Mouse (Mus musculus) forebrain, embryonic 15.5 days (tissue): Measurements from ENCODE around the gene Sema4f. TPM values are rescaled to one million over a fixed set of nuclear protein-coding genes. Genes with fewer than 3 reads are reported as not detected.

Source experiments
- ATAC-seq: fragments of 200-750 bp; cut with Nextera tagmentation; replicated peaks from 2 replicates; pipeline ENCODE4 v1.8.0; 2017; ENCODE audit warnings: mild to moderate bottlenecking, moderate TSS enrichment, moderate library complexity
- H3K27ac ChIP-seq: fragments of 300-500 bp; sonication (generic); replicated peaks from 2 replicates; pipeline ENCODE4 v1.5.1; 2015; ENCODE audit warnings: mild to moderate bottlenecking, inconsistent platforms
- H3K27me3 ChIP-seq: fragments of 300-500 bp; sonication (generic); 2 replicates; pipeline ENCODE4 v1.6.1; 2015; ENCODE audit warnings: inconsistent platforms
- H3K36me3 ChIP-seq: fragments of 300-500 bp; sonication (generic); 2 replicates; pipeline ENCODE4 v1.6.1; 2015; ENCODE audit warnings: mild to moderate bottlenecking, inconsistent platforms
- H3K4me1 ChIP-seq: fragments of 300-500 bp; sonication (generic); 2 replicates; pipeline ENCODE4 v1.6.1; 2015; ENCODE audit warnings: inconsistent platforms
- H3K4me2 ChIP-seq: fragments of 300-500 bp; sonication (generic); replicated peaks from 2 replicates; pipeline ENCODE4 v1.6.1; 2015; ENCODE audit warnings: mild to moderate bottlenecking, inconsistent platforms
- H3K4me3 ChIP-seq: fragments of 300-500 bp; sonication (generic); 2 replicates; pipeline ENCODE4 v1.5.1; 2015; ENCODE audit warnings: mild to moderate bottlenecking, inconsistent platforms
- H3K9ac ChIP-seq: fragments of 300-500 bp; sonication (generic); replicated peaks from 2 replicates; pipeline ENCODE4 v1.6.1; 2015; ENCODE audit warnings: mild to moderate bottlenecking, inconsistent platforms
- H3K9me3 ChIP-seq: fragments of 300-500 bp; sonication (generic); 2 replicates; pipeline ENCODE4 v1.6.1; 2016; ENCODE audit warnings: inconsistent platforms
- WGBS: fragments of 180-500 bp; shearing (Covaris S2); methylation state at CpG from one replicate; pipeline ENCODE4 v1.1.7; 2015; ENCODE audit warnings: mixed read lengths; 5-methylcytosine and 5-hydroxymethylcytosine counted together
- polyA plus RNA-seq: library from polyadenylated mRNA; unstranded; fragments of >200 nt; fragmentation: Nextera tagmentation; extraction: Ambion mirVana; gene quantifications from 2 replicates; pipeline ENCODE4 v1.2.1, GENCODE M21; 2015

The Sema4f gene
- polyA plus RNA-seq, 1 experiment from 2014 or later, result 14.9 TPM

DNA sequence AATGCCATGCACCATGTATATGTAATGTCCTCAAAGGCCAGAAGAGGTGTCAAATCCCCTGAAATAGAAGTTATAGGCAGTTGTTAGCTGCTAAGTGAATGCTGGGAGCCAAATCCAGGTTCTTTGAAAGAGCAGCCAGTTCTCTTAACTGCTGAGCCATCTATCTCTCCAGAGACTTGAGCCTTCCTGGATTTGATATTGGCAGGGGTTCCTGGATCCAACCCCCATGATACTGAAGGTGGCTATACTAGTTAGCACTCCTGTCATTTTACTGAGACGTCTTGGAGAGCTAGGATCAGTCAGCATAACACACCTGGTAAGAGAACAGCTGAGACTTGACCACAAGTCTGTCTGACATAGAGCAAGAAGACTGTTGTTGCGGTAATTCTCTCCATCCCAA lies 54.1 kb downstream of the Sema4f start:
- H3K27me3 ChIP-seq, result no peaks in the 10 kb centered on the region
- H3K9ac ChIP-seq, result no peak overlapping the region
- H3K4me2 ChIP-seq, result no peak overlapping the region
- no peaks in the 10 kb centered on the region for H3K9me3 ChIP-seq
- 72% methylated on average over 2 of the region's 2 CpGs for WGBS
- H3K4me3 ChIP-seq, result no peak overlapping the region
- ATAC-seq, result no peak
- H3K27ac ChIP-seq, result no peak overlapping the region
- no peaks in the 10 kb centered on the region for H3K36me3 ChIP-seq
- no peaks in the 10 kb centered on the region for H3K4me1 ChIP-seq

DNA sequence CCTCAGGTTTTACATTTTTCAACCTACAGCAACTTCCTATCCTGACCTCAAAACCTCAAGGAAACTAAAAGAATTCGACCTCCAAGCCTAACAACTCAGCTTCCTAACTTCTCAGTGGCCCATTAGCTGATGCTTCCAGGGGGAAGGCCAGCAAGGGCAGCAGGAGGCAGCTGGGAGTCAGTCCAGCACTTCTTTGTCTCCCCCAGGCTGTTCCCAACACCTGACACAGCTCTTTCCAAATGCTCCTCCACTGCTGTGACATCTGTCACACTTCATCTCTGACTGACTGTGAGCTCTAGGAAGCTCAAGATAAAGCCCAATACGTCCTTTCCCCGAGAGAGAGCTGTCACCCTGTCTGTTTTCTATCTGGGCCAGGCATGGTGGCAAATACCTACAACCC lies 55.0 kb downstream of the Sema4f start:
- H3K4me1 ChIP-seq, result no peaks in the 10 kb centered on the region
- ATAC-seq, result no peak
- WGBS, result 54% methylated on average over 3 of the region's 3 CpGs

DNA sequence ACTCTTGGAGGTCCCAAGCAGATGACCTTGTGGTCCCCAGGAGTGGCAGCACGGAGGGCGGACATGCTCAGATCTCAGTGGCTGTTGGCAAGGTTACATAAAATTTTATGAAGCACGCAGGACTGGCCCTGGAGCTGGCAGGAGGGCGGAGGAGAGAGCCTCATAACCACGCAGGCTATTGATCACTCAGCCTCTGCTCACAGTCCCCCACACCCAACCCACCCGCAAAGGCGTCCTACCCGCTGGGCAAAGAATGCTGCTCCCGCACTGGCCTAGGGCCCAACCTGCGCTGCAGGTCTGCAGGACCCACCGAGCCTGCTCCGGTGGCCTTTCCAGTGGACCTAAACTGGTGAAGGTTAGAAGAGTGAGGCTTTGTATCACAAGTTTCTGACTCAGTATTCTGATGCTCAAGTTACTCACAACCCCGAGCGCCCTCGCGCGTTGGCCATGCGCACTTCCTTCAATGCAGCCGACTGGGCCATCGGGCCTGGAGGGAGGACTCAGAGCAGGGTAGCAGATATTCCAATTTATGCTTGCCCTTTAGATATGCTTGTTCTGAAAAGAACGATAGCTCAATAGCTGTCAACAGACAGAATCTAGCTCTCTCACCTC lies 58.0 kb downstream of the Sema4f start:
- no peak overlapping the region for H3K4me3 ChIP-seq
- H3K9ac ChIP-seq, result no peak overlapping the region
- no peak overlapping the region for H3K27ac ChIP-seq
- no peak for ATAC-seq
- H3K27me3 ChIP-seq, result no peaks in the 10 kb centered on the region
- no peak overlapping the region for H3K4me2 ChIP-seq
- no peaks in the 10 kb centered on the region for H3K9me3 ChIP-seq
- H3K4me1 ChIP-seq, result no peaks in the 10 kb centered on the region
- WGBS, result 60% methylated on average over 21 of the region's 21 CpGs
- H3K36me3 ChIP-seq, result no peaks in the 10 kb centered on the region

More for the DNA sequence above, 55.0 kb downstream of the Sema4f start:
- no peaks in the 10 kb centered on the region for H3K36me3 ChIP-seq
- no peaks in the 10 kb centered on the region for H3K9me3 ChIP-seq
- no peak overlapping the region for H3K9ac ChIP-seq
- no peak overlapping the region for H3K4me3 ChIP-seq
- H3K27ac ChIP-seq, result no peak overlapping the region
- no peak overlapping the region for H3K4me2 ChIP-seq
- no peaks in the 10 kb centered on the region for H3K27me3 ChIP-seq

DNA sequence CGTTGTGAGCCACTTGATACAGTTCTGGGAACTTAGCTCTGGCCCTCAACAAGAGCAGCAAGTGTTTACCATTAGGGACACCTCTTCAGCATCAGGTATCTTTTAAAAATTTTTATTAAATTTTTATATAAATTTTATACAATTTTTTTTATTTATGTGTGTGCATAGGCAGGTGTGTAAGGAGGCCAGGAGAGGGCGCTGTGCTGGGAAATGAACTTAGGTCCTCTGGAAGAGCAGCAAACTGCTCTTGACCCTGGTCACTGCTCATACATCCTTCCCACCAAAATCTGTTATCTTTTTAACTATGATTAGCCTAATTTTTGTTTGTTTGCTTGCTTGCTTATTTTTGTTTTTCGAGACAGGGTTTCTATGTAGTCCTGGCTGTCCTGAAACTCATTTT lies 58.8 kb downstream of the Sema4f start:
- H3K27me3 ChIP-seq, result no peaks in the 10 kb centered on the region

DNA sequence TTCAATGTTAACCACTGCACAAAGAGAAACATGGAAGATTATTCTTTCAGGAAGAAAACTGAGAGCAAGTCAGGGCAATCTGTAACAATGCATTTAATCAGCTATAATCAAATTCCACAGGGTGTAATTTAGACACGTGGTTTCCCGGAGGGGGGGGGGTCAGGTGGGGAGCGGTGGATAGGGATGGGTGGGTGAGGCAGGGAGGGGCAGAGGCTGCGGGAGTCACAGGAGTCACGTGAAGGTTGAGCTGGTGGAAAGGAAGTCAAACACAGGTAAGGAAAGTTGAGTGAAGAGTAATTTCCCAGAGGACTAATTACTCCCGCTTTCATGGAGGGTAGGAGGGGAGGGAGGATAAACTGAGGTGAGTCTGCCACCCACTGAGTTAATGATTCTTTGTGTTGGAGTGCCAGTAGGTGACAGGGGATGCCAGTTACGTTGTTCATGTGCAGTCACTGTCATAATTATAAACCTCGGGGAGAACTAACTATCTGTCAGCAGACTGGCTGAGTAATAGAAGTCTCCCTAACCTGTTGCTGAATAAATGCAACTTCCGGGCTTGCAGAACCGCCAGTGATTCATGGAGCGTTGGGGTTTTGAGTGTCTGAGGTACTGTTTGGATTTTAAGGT lies 60.0 kb downstream of the Sema4f start:
- H3K27me3 ChIP-seq, result no peaks in the 10 kb centered on the region
- no peak overlapping the region for H3K4me3 ChIP-seq
- H3K4me1 ChIP-seq, result no peaks in the 10 kb centered on the region
- no peaks in the 10 kb centered on the region for H3K9me3 ChIP-seq
- H3K4me2 ChIP-seq, result no peak overlapping the region
- no peak overlapping the region for H3K9ac ChIP-seq
- no peak overlapping the region for H3K27ac ChIP-seq
- 66% methylated on average over 11 of the region's 11 CpGs for WGBS
- ATAC-seq, result no peak
- no peaks in the 10 kb centered on the region for H3K36me3 ChIP-seq

More for the DNA sequence above, 58.8 kb downstream of the Sema4f start:
- H3K4me1 ChIP-seq, result no peaks in the 10 kb centered on the region
- H3K36me3 ChIP-seq, result no peaks in the 10 kb centered on the region
- 81% methylated on average over 3 of the region's 3 CpGs for WGBS
- no peak for ATAC-seq
- no peak overlapping the region for H3K4me3 ChIP-seq
- H3K9me3 ChIP-seq, result no peaks in the 10 kb centered on the region
- H3K27ac ChIP-seq, result no peak overlapping the region
- H3K9ac ChIP-seq, result no peak overlapping the region
- H3K4me2 ChIP-seq, result no peak overlapping the region

DNA sequence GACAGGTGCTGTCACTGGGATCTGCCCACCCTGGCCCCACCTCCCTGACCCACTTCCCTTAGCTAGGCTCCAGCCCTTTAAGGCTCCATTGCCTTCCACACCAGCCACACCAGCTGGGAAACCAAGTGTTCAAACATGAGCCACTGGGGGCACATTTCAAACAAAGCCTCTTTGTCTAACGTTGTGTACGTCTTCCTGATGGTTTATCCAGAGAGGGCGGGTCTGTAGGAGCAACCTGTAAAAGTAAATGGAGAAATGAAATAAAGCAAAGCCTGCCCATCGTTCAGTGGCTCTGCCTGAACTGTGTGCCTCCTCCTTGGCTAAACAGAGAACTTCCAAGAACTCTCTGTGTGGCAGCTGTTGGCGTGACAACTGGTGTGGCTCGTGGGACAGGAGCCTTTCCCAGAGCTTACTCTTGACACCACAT lies 64.0 kb downstream of the Sema4f start:
- Histone ChIP-seq H3K27me3 (no peaks in the 10 kb centered on the region), H3K27ac (no peak overlapping the region), H3K9ac (no peak overlapping the region), H3K4me2 (no peak overlapping the region), H3K36me3 (no peaks in the 10 kb centered on the region), H3K4me1 (no peaks in the 10 kb centered on the region), H3K4me3 (no peak overlapping the region), H3K9me3 (no peaks in the 10 kb centered on the region)
- no peak for ATAC-seq
- WGBS, result 61% methylated on average over 6 of the region's 6 CpGs

DNA sequence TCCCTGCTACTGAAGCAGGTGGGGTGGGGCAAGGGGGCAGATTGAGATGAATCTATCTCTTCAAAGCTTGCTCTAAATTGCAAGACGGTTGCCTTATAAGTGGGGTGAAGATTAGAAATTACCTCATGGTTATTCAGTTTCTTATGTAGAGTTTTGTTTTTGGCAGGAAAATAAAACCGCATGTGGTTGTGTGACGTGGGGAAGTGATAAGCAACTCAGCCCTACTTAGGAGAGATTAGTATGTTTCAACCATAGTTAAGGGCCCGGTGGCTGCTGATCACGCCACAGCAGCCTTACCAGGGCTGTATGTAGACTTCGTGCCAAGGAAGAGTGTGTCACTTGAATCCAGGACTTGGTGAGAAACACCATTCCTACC lies 67.2 kb downstream of the Sema4f start:
- H3K27me3 ChIP-seq, result no peaks in the 10 kb centered on the region
- no peak for ATAC-seq
- no peak overlapping the region for H3K4me2 ChIP-seq
- no peak overlapping the region for H3K4me3 ChIP-seq
- 85% methylated on average over 6 of the region's 6 CpGs for whole genome bisulfite sequencing
- no peaks in the 10 kb centered on the region for H3K9me3 ChIP-seq
- no peaks in the 10 kb centered on the region for H3K36me3 ChIP-seq
- no peak overlapping the region for H3K27ac ChIP-seq
- no peaks in the 10 kb centered on the region for H3K4me1 ChIP-seq
- H3K9ac ChIP-seq, result no peak overlapping the region

DNA sequence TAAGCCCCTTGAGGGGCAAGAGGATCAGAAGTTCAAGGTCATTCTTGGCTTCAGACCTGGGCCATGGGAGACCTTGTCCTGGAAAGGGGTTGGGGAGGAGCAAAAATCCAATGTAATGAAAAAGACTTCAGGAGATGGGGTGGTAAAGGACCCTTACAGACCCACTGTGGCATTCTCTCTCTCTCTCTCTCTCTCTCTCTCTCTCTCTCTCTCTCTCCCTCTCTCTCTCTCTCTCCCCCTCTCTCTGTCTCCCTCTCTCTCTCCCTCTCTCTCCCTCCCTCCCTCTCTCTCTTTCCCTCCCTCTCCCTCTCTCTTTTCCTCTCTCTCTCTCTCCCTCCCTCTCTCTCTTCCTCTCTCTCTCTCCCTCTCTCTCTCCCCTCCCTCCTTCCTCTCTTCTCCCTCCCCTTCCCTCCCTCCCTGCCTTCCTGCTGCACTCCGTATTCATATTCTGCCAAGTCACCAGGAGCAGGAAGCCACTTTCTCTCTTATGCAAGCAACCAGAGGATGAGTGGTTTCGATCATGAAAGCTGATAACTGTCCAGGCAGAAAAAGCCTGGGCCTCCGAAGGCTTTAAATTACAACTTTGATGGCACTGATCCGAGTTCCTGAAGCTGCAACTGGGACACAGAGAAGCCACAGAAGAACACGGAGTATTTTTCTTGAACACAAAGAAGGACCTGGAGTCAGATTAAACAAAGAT lies 67.8 kb downstream of the Sema4f start:
- ATAC-seq, result no peak
- H3K36me3 ChIP-seq, result no peaks in the 10 kb centered on the region
- no peak overlapping the region for H3K27ac ChIP-seq
- WGBS, result 44% methylated on average over 5 of the region's 5 CpGs
- H3K9me3 ChIP-seq, result no peaks in the 10 kb centered on the region
- H3K4me3 ChIP-seq, result no peak overlapping the region
- H3K4me1 ChIP-seq, result no peaks in the 10 kb centered on the region
- no peak overlapping the region for H3K9ac ChIP-seq
- H3K27me3 ChIP-seq, result no peaks in the 10 kb centered on the region
- no peak overlapping the region for H3K4me2 ChIP-seq

DNA sequence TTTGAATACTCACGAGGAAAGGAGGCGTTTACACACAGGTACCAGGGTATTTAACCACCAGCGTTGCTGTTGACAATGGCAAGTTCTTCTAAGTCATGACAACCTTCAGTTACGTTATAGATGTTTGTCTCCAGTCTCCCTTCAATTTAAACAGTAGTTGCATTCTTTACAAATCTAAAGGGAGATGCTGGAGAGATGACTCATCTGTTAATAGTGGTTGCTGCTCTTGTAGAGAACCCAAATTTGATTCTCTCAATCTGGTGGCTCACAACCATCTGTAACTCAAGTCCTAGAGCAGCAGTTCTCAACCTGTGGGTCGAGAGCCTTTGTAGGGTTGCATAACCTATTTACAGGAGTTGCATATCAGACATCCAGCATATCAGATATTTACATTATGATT lies 71.1 kb downstream of the Sema4f start:
- H3K4me3 ChIP-seq, result no peak overlapping the region
- WGBS, result 78% methylated on average over 5 of the region's 5 CpGs
- ATAC-seq, result no peak

DNA sequence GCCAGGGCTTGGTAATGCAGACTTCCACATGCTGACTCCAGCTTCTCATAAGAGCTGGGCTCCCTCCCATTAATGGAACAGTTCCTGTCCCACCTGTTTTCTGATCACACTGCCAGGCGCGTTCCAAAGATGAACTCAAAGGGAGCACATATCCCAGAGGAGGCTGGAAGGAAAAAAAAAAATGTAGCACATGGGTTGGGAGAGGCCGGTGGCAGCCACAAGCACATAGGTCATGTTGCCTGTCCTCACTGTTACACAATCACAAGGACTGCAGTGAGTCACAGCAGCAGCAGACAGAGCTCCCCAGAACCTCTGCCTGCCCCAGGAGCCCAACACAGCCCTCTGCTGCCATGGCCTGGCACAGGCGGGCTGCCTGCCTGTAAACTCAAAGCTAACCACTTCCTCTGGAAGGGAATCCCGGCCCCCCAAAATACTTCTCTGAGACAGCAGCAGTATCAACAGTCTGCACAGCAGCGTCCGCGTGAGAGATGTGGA lies 76.1 kb downstream of the Sema4f start:
- H3K4me3 ChIP-seq, result no peak overlapping the region
- H3K36me3 ChIP-seq, result no peaks in the 10 kb centered on the region
- H3K4me1 ChIP-seq, result no peaks in the 10 kb centered on the region
- H3K4me2 ChIP-seq, result no peak overlapping the region
- H3K27me3 ChIP-seq, result no peaks in the 10 kb centered on the region
- ATAC-seq, result no peak
- H3K9ac ChIP-seq, result no peak overlapping the region
- no peaks in the 10 kb centered on the region for H3K9me3 ChIP-seq
- 89% methylated on average over 8 of the region's 8 CpGs for WGBS
- H3K27ac ChIP-seq, result no peak overlapping the region

More for the DNA sequence above, 71.1 kb downstream of the Sema4f start:
- no peaks in the 10 kb centered on the region for H3K9me3 ChIP-seq
- H3K36me3 ChIP-seq, result no peaks in the 10 kb centered on the region
- H3K9ac ChIP-seq, result no peak overlapping the region
- no peaks in the 10 kb centered on the region for H3K4me1 ChIP-seq
- H3K27me3 ChIP-seq, result no peaks in the 10 kb centered on the region
- H3K4me2 ChIP-seq, result no peak overlapping the region
- H3K27ac ChIP-seq, result no peak overlapping the region

DNA sequence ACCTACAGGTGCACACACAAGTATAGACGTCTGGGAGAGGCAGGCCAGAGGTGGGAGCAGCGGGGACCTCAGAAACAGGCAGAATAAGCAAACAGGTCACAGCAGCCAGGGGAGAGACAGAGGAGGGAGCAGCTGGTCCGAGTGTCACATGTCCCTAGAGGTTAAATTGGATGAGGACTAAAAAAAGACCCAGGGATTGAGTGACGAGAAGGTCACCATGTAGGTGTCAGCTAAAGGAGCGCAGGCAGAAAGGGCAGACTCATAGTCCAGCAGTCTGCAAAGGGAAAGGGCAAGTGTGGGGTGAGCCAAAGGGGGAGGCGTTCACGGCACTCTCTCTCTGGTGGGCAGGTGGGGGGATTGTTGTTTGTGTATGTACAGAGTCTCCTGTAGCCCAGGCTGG lies 77.1 kb downstream of the Sema4f start:
- no peaks in the 10 kb centered on the region for H3K36me3 ChIP-seq
- H3K9ac ChIP-seq, result no peak overlapping the region
- no peaks in the 10 kb centered on the region for H3K27me3 ChIP-seq
- no peak overlapping the region for H3K4me3 ChIP-seq
- no peak overlapping the region for H3K4me2 ChIP-seq
- WGBS, result 53% methylated on average over 7 of the region's 7 CpGs
- ATAC-seq, result no peak
- H3K27ac ChIP-seq, result no peak overlapping the region
- H3K4me1 ChIP-seq, result no peaks in the 10 kb centered on the region
- no peaks in the 10 kb centered on the region for H3K9me3 ChIP-seq

DNA sequence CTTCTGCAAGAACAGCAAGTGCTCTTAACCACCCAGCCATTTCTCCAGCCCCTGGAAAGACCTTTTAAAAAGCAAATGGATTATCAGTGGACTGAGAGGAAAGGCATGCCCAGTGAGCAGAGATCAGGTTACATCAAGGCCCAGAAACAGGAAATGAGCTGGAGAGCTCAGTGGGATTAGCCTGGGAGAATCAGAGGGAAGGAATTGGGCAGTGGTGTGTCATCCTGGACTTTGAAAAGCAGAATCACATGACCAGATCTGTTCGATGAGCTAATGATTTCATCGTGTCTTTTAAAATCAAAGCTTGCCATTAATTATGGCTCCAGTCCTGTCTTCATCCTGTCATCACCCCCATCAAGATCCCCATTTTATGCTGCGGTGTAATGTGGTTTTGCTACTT lies 77.5 kb downstream of the Sema4f start:
- H3K27ac ChIP-seq, result no peak overlapping the region
- no peak overlapping the region for H3K4me3 ChIP-seq
- no peak for ATAC-seq
- H3K27me3 ChIP-seq, result no peaks in the 10 kb centered on the region
- H3K36me3 ChIP-seq, result no peaks in the 10 kb centered on the region
- no peaks in the 10 kb centered on the region for H3K4me1 ChIP-seq
- WGBS, result 49% methylated on average over 3 of the region's 3 CpGs
- H3K9me3 ChIP-seq, result no peaks in the 10 kb centered on the region
- H3K4me2 ChIP-seq, result no peak overlapping the region
- H3K9ac ChIP-seq, result no peak overlapping the region
